ENCODE assay signal across 8 mouse cellular contexts in the genomic region with DNA sequence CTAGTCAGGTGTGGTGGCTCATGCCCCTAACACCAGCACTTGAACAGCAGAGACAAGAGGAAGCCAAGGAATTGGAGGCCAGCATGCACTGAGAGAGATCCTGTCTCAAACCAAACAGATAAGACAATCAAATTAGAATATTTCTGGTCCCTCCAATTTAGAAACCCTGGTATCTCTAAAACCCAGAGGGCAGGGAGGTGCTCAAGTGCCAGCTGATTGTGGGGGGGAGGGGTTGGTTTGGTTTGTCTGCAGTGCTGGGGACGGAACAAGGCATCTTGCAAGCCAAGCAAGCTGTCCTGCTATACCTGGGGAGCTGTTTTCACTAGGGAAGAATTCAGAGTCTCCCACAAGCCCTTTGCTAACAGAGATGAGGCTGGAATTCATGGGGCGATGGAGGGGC. TPM values are rescaled to one million over a fixed set of nuclear protein-coding genes. Genes with fewer than 3 reads are reported as not detected.
DNase-seq lines count a peak whose midpoint lies in the region; ATAC-seq and TF ChIP-seq lines count a peak whose summit lies in the region.
"Had no signal": no experiment of that assay in that cellular context is flagged by ENCODE, and none has a peak within 500 bp of the region (broad histone marks: within the 10 kb centered on the region; RNA-seq: fewer than 3 reads in every experiment).

No protein-coding gene starts in this region.

- H3K4me3 ChIP-seq in midbrain, embryonic 12.5 days: no peak overlapping the region
- no peak overlapping the region for H3K4me3 ChIP-seq in midbrain, embryonic 10.5 days
- no peak overlapping the region for H3K4me3 ChIP-seq in embryonic facial prominence, embryonic 15.5 days (replicated peaks)
- no peak overlapping the region for H3K4me3 ChIP-seq in intestine, embryonic 16.5 days (ENCODE audit: low read length)
- H3K4me3 ChIP-seq in stomach, embryonic 15.5 days (replicated peaks): no peak overlapping the region
- no peak overlapping the region for H3K4me3 ChIP-seq in thymus, adult 2 months (ENCODE audit: control insufficient read depth, insufficient read depth, low read length)

- H3K9me3 ChIP-seq in midbrain, embryonic 12.5 days: no peaks in the 10 kb centered on the region
- H3K9me3 ChIP-seq in midbrain, embryonic 10.5 days (replicated peaks): 0 out of 2 replicates have a peak, but pooled peaks cover 3% of the 10 kb centered on the region
- no peaks in the 10 kb centered on the region for H3K9me3 ChIP-seq in embryonic facial prominence, embryonic 15.5 days (replicated peaks)
- no peaks in the 10 kb centered on the region for H3K9me3 ChIP-seq in intestine, embryonic 16.5 days (ENCODE audit: control insufficient read depth, low read length)
- no peaks in the 10 kb centered on the region for H3K9me3 ChIP-seq in stomach, embryonic 15.5 days

- H3K36me3 ChIP-seq in midbrain, embryonic 12.5 days: peaks cover 20% of the 10 kb centered on the region
- peaks cover 50% of the 10 kb centered on the region for H3K36me3 ChIP-seq in midbrain, embryonic 10.5 days
- peaks cover 16% of the 10 kb centered on the region for H3K36me3 ChIP-seq in embryonic facial prominence, embryonic 15.5 days
- no peaks in the 10 kb centered on the region for H3K36me3 ChIP-seq in intestine, embryonic 16.5 days (ENCODE audit: control insufficient read depth, insufficient read depth, low read length)
- H3K36me3 ChIP-seq in stomach, embryonic 15.5 days: peaks cover 4% of the 10 kb centered on the region
- H3K36me3 ChIP-seq in thymus, adult 2 months (ENCODE audit: control insufficient read depth, insufficient read depth, low read length): no peaks in the 10 kb centered on the region

- H3K27me3 ChIP-seq in midbrain, embryonic 12.5 days: no peaks in the 10 kb centered on the region
- no peaks in the 10 kb centered on the region for H3K27me3 ChIP-seq in midbrain, embryonic 10.5 days (ENCODE audit: low read depth, poor library complexity, severe bottlenecking)
- no peaks in the 10 kb centered on the region for H3K27me3 ChIP-seq in embryonic facial prominence, embryonic 15.5 days
- no peaks in the 10 kb centered on the region for H3K27me3 ChIP-seq in intestine, embryonic 16.5 days (replicated peaks; ENCODE audit: control insufficient read depth, insufficient read depth, low read length)
- H3K27me3 ChIP-seq in stomach, embryonic 15.5 days (replicated peaks): no peaks in the 10 kb centered on the region
- no peaks in the 10 kb centered on the region for H3K27me3 ChIP-seq in thymus, adult 2 months (ENCODE audit: control insufficient read depth, insufficient read depth, low read length)

- no peak for ATAC-seq in midbrain, embryonic 12.5 days (ENCODE audit: low FRiP score, low read depth)
- ATAC-seq in embryonic facial prominence, embryonic 15.5 days (ENCODE audit: insufficient number of reproducible peaks, low FRiP score, low TSS enrichment, low read depth): no peak
- ATAC-seq in intestine, embryonic 16.5 days: no peak
- peak; percentile 63; the same call in 1 of the 2 replicates for ATAC-seq in stomach, embryonic 15.5 days (ENCODE audit: insufficient read depth, low FRiP score, low read depth)

- DNase-seq in midbrain, embryonic 10.5 days (ENCODE audit: low spot score): no peak
- DNase-seq in thymus, adult 2 months: no peak
- DNase-seq in adrenal gland, adult 8-10 months: no peak

- peaks cover 70% of the 10 kb centered on the region for H3K4me1 ChIP-seq in midbrain, embryonic 12.5 days
- H3K4me1 ChIP-seq in midbrain, embryonic 10.5 days: peaks cover 75% of the 10 kb centered on the region
- H3K4me1 ChIP-seq in embryonic facial prominence, embryonic 15.5 days: peaks cover 76% of the 10 kb centered on the region
- H3K4me1 ChIP-seq in intestine, embryonic 16.5 days (ENCODE audit: control insufficient read depth, insufficient read depth, low read length): peaks cover 38% of the 10 kb centered on the region
- peaks cover 32% of the 10 kb centered on the region for H3K4me1 ChIP-seq in stomach, embryonic 15.5 days
- H3K4me1 ChIP-seq in thymus, adult 2 months (replicated peaks; ENCODE audit: control insufficient read depth, insufficient read depth, low read length): no peaks in the 10 kb centered on the region

- H3K9ac ChIP-seq in midbrain, embryonic 12.5 days (replicated peaks): 0 out of 2 replicates have a peak overlapping the region, but pooled peaks have one; percentile 31
- no peak overlapping the region for H3K9ac ChIP-seq in embryonic facial prominence, embryonic 15.5 days
- H3K9ac ChIP-seq in intestine, embryonic 16.5 days (ENCODE audit: low read depth, low read length): no peak overlapping the region
- no peak overlapping the region for H3K9ac ChIP-seq in stomach, embryonic 15.5 days

- peak overlapping the region; percentile 35; the same call in 1 of the 2 replicates for H3K27ac ChIP-seq in midbrain, embryonic 12.5 days (replicated peaks)
- H3K27ac ChIP-seq in midbrain, embryonic 10.5 days (replicated peaks): no peak overlapping the region
- H3K27ac ChIP-seq in embryonic facial prominence, embryonic 15.5 days (replicated peaks): 0 out of 2 replicates have a peak overlapping the region, but pooled peaks have one; percentile 39
- H3K27ac ChIP-seq in intestine, embryonic 16.5 days (ENCODE audit: low read length): peak overlapping the region; percentile 23; the same call in 1 of the 2 replicates
- H3K27ac ChIP-seq in stomach, embryonic 15.5 days: peak overlapping the region; percentile 18; the same call in 1 of the 2 replicates
- no peak overlapping the region for H3K27ac ChIP-seq in thymus, adult 2 months (ENCODE audit: control insufficient read depth, insufficient read depth, low read length)
- H3K27ac ChIP-seq: kidney, postnatal 0 days had no signal

- TF ChIP-seq POLR2A in thymus, adult 2 months (IDR thresholded peaks at IDR 0.05; ENCODE audit: control insufficient read depth, extremely low read depth, insufficient read depth, low read length, poor library complexity): no peak

- no peak for TF ChIP-seq CTCF in thymus, adult 2 months (IDR thresholded peaks at IDR 0.05; ENCODE audit: borderline replicate concordance, control insufficient read depth, extremely low read depth, insufficient read depth, low read length, poor library complexity)

- WGBS in midbrain, embryonic 12.5 days: 46% methylated on average over 2 of the region's 2 CpGs
- WGBS in midbrain, embryonic 10.5 days: 59% methylated on average over 2 of the region's 2 CpGs
- 39% methylated on average over 2 of the region's 2 CpGs for WGBS in embryonic facial prominence, embryonic 15.5 days
- WGBS in intestine, embryonic 16.5 days: 65% methylated on average over 2 of the region's 2 CpGs
- 65% methylated on average over 2 of the region's 2 CpGs for WGBS in stomach, embryonic 15.5 days
- WGBS in thymus, adult 2 months: 95% methylated on average over 2 of the region's 2 CpGs

- H3K4me2 ChIP-seq in midbrain, embryonic 12.5 days (replicated peaks): peak overlapping the region; percentile 0; the same call in 1 of the 2 replicates
- H3K4me2 ChIP-seq in embryonic facial prominence, embryonic 15.5 days (replicated peaks): no peak overlapping the region
- H3K4me2 ChIP-seq in intestine, embryonic 16.5 days (ENCODE audit: low read depth, low read length): no peak overlapping the region
- H3K4me2 ChIP-seq in stomach, embryonic 15.5 days: no peak overlapping the region

RNA-seq across cellular contexts. Expression of gene Tnrc18, which starts 15.5 kb away (rescaled TPM):
- 61.1 and 64.1 TPM in 2 replicates for polyA plus RNA-seq in midbrain, embryonic 12.5 days (2016; fragmentation: Nextera tagmentation; extraction: Ambion mirVana)
- 18.7 and 23.2 TPM in 2 replicates for polyA plus RNA-seq in midbrain, embryonic 10.5 days (2016; fragmentation: Nextera tagmentation; extraction: Ambion mirVana)
- 39.1 and 43.4 TPM in 2 replicates for polyA plus RNA-seq in embryonic facial prominence, embryonic 15.5 days (2015; fragmentation: Nextera tagmentation; extraction: Ambion mirVana)
- 10.5 and 13.2 TPM in 2 replicates for polyA plus RNA-seq in intestine, embryonic 16.5 days (2015; fragmentation: Nextera tagmentation; extraction: Ambion mirVana)
- polyA plus RNA-seq in stomach, embryonic 15.5 days (2015; fragmentation: Nextera tagmentation; extraction: Ambion mirVana): 29.5 and 32.4 TPM in 2 replicates
- polyA plus RNA-seq in thymus, adult 2 months (2012; rRNA removed): 48.6 and 56.9 TPM in 2 replicates
- total RNA-seq in adrenal gland, adult 8-10 months (2022): 100 to 1,000 TPM in 1 of 4 experiments, 10 to 100 TPM in 3; 75.1 to 117 (median 96.9) TPM

Comparison
In these comparisons a context has a peak if more than half of its experiments do, and no peak if none do; other contexts are left out.
1. H3K27ac ChIP-seq: peak in midbrain, embryonic 12.5 days (single experiment), embryonic facial prominence, embryonic 15.5 days (single experiment), intestine, embryonic 16.5 days (single experiment) and stomach, embryonic 15.5 days (single experiment); none in midbrain, embryonic 10.5 days (single experiment) and thymus, adult 2 months (single experiment).